Mouse (Mus musculus) ES-E14 (cell line): Measurements from ENCODE around the gene Cd47.

ENCODE experiments used
- ZC3H11A ChIP-seq: IDR thresholded peaks from 2 replicates; pipeline ENCODE4 v1.6.1; 2012; ENCODE audit warnings: low read depth, mild to moderate bottlenecking, inconsistent platforms, low read length, borderline replicate concordance
- ZNF384 ChIP-seq: IDR thresholded peaks from 2 replicates; pipeline ENCODE4 v1.6.1; 2012; ENCODE audit warnings: low read depth, low read length, inconsistent platforms

- TF ChIP-seq ZC3H11A (no peak), ZNF384 (no peak)
Observed at GRCm38 (mm10) chr16:49775002-49775966, 25.0 kb upstream of the Cd47 start.
